Mouse (Mus musculus) spleen, adult 2 months (tissue): Measurements from ENCODE around the gene Atxn7l2. TPM values are rescaled to one million over a fixed set of nuclear protein-coding genes. Genes with fewer than 3 reads are reported as not detected.

Experiments
- DNase-seq, 2 experiments: peaks; one replicate each; pipeline versions ENCODE4 v3.0.0 to v3.0.0-alpha.2; 2012 to 2021; ENCODE audit warnings: low spot score in 2 of 2, low read depth in 1 of 2
- H3K27ac ChIP-seq: fragments of 200-500 bp; 2 replicates; pipeline ENCODE4 v1.5.1; 2012; ENCODE audit warnings: low read length, inconsistent platforms; ENCODE audit not compliant: insufficient read depth
- H3K27me3 ChIP-seq: fragments of 200-500 bp; 2 replicates; pipeline ENCODE4 v1.6.1; 2012; ENCODE audit warnings: mild to moderate bottlenecking, moderate library complexity, low read length, inconsistent platforms; ENCODE audit not compliant: control insufficient read depth, insufficient read depth
- H3K36me3 ChIP-seq: fragments of 200-500 bp; 2 replicates; pipeline ENCODE4 v1.6.1; 2012; ENCODE audit warnings: mild to moderate bottlenecking, low read length, inconsistent platforms; ENCODE audit not compliant: control insufficient read depth, insufficient read depth
- H3K4me1 ChIP-seq: fragments of 200-500 bp; 2 replicates; pipeline ENCODE4 v1.6.1; 2011; ENCODE audit warnings: inconsistent platforms; ENCODE audit not compliant: control insufficient read depth, insufficient read depth, insufficient read length
- H3K4me3 ChIP-seq: fragments of 200-500 bp; 2 replicates; pipeline ENCODE4 v1.5.1; 2011; ENCODE audit warnings: mild to moderate bottlenecking, inconsistent platforms; ENCODE audit not compliant: insufficient read depth, insufficient read length; ENCODE audit errors: extremely low read depth
- CTCF ChIP-seq: fragments of 200-500 bp; IDR thresholded peaks from 2 replicates; pipeline ENCODE4 v1.5.1; 2011; ENCODE audit warnings: mild to moderate bottlenecking, inconsistent platforms; ENCODE audit not compliant: insufficient read depth, insufficient read length, insufficient replicate concordance; ENCODE audit errors: extremely low read depth
- POLR2A ChIP-seq: fragments of 200-500 bp; IDR thresholded peaks from 2 replicates; pipeline ENCODE4 v1.6.1; 2011; ENCODE audit warnings: low read depth, low read length, inconsistent platforms
- WGBS: fragments of 180-500 bp; shearing (Covaris S2); methylation state at CpG from one replicate; pipeline ENCODE4 v1.1.7; 2018; 5-methylcytosine and 5-hydroxymethylcytosine counted together
- polyA plus RNA-seq: library from polyadenylated mRNA; depleted of rRNA; stranded (reverse); fragments of >200 nt; gene quantifications from 2 replicates; pipeline ENCODE4 v1.2.3, GENCODE M21; 2012

The Atxn7l2 gene
- polyA plus RNA-seq, 1 experiment = 8.2 TPM

DNA sequence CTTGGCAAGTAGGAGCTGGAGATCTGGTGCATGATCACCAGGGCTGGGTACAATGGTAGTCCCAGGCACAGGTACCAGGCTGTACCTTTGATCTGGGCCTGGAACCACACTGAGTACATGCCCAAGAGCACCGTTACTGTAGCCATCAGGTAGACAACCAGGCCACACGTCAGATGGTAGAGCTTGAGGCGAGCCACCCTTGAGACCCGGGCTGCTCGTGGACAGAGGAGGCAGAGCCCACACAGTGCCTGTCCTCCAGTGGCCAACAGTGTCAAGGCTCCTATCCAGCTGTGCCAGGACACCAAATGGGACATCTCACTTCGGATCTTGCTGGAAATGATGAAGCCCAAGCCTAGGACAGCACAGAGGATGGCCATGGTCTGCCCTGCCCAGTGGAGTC lies 11.5 kb downstream of the Atxn7l2 start:
- Histone ChIP-seq H3K36me3 (peaks cover 1% of the 10 kb centered on the region; the same call in 1 of the 2 replicates), H3K27me3 (no peaks in the 10 kb centered on the region), H3K27ac (no peak overlapping the region), H3K4me1 (peaks cover 9% of the 10 kb centered on the region; the same call in 1 of the 2 replicates), H3K4me3 (no peak overlapping the region)
- 92% methylated on average over 6 of the region's 6 CpGs for WGBS
- DNase-seq = no peak
- TF ChIP-seq CTCF (no peak), POLR2A (no peak)

DNA sequence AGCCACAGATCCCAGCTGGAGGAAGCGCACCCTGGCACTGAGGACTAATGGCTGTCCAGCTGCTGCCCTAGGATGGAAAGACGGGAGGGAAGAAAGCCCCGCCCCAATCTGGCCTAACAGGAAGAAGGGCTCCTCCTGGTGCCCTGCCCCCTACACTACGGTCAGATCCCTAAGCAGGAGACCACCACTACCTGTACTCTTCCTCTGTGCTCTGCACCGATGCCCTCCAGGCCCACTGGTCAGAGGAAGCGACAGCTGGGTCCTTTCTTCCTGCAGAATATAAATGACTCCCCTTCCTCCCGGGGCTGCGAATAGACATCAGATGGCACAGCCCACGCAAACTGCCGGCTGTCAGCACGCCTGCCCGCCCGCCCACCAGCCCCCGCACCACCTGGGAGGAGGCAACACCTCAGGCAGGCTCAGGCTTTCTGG lies 13.7 kb downstream of the Atxn7l2 start:
- peaks cover 1% of the 10 kb centered on the region; the same call in 1 of the 2 replicates for H3K36me3 ChIP-seq
- 71% methylated on average over 14 of the region's 14 CpGs for WGBS

GRCm38 (mm10) chr3:108195941-108196590 lies 14.7 kb downstream of the Atxn7l2 start:
- Histone ChIP-seq H3K27me3 (no peaks in the 10 kb centered on the region), H3K36me3 (peaks cover 1% of the 10 kb centered on the region; the same call in 1 of the 2 replicates), H3K27ac (no peak overlapping the region), H3K4me3 (no peak overlapping the region), H3K4me1 (peaks cover 5% of the 10 kb centered on the region; the same call in 1 of the 2 replicates)
- WGBS = 89% methylated on average over 7 of the region's 7 CpGs
- no peak for TF ChIP-seq POLR2A
- no peak for TF ChIP-seq CTCF
- DNase-seq = no peak

More for the DNA sequence above, 13.7 kb downstream of the Atxn7l2 start:
- no peak for TF ChIP-seq CTCF
- TF ChIP-seq POLR2A = no peak
- Histone ChIP-seq H3K27ac (no peak overlapping the region), H3K4me1 (peaks cover 9% of the 10 kb centered on the region; the same call in 1 of the 2 replicates), H3K27me3 (no peaks in the 10 kb centered on the region), H3K4me3 (no peak overlapping the region)
- DNase-seq = no peak

DNA sequence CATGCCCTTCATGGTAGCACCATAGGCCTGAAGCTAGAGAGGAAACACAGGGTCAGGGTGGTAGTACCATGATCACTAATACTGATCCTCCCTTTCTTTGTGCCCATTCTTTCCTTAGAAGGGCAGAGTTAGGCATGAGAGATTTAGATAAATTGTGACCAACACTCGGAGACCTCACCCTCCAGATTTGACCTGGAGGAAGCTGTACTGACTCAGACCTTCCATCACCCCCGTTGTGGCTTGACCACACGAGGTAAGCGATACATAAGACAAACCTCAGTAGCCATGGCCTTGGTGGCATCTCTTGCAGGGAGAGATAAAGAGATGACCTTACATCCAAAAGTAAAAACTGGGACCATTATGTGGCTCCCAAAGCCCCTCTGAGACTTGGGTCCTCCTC lies 15.4 kb downstream of the Atxn7l2 start:
- no peak for DNase-seq
- no peak overlapping the region for H3K4me3 ChIP-seq
- peaks cover 5% of the 10 kb centered on the region; the same call in 1 of the 2 replicates for H3K4me1 ChIP-seq
- peaks cover 1% of the 10 kb centered on the region; the same call in 1 of the 2 replicates for H3K36me3 ChIP-seq
- 83% methylated on average over 4 of the region's 4 CpGs for WGBS
- TF ChIP-seq CTCF = no peak
- no peak for TF ChIP-seq POLR2A
- H3K27ac ChIP-seq = no peak overlapping the region
- no peaks in the 10 kb centered on the region for H3K27me3 ChIP-seq

DNA sequence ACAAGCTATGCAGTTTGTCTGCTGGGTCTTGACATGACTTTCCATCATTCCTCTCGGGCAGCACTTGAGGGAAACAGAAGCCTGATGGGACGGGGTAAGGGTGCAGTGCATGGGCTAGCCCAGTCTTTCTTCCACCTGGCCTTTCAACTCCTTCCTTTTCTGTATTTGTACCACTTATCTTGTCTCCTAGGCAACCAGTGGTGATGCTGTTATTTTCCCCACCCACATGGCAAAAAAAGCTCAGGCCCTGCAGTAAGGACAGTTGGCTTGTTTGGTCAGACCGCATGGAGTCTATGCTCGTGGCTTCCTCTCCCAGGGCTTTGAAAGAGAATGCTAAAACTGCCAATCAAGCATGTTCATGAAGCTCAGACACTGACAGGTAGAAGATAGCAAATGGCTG lies 17.0 kb downstream of the Atxn7l2 start:
- TF ChIP-seq POLR2A (no peak), CTCF (no peak)
- H3K36me3 ChIP-seq = peaks cover 1% of the 10 kb centered on the region; the same call in 1 of the 2 replicates
- WGBS = 83% methylated on average over 4 of the region's 4 CpGs
- H3K27ac ChIP-seq = no peak overlapping the region
- H3K4me3 ChIP-seq = no peak overlapping the region
- H3K4me1 ChIP-seq = no peaks in the 10 kb centered on the region
- H3K27me3 ChIP-seq = no peaks in the 10 kb centered on the region
- no peak for DNase-seq

DNA sequence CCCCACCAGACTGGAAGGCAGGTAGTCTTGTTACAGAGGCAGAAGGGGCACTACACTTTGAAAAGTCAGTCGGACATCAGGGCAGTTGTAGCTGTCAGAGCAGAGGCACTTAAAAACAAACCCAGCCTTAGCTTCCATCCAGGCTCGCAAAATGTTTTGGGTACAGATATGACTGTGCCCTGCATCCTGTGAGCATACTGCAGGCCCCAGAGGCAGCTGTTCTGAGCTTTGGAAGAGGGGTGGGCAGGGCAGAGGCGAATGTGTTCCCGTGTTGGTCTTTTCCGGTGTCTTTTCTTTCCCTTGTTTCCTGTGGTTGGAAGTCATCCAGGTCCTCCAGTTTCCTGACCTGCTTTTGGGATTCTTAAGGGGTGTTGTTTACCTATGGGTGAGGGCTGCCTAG lies 20.8 kb downstream of the Atxn7l2 start:
- peaks cover 5% of the 10 kb centered on the region for H3K27me3 ChIP-seq
- WGBS = 76% methylated on average over 5 of the region's 5 CpGs
- H3K4me3 ChIP-seq = no peak overlapping the region
- H3K27ac ChIP-seq = no peak overlapping the region
- TF ChIP-seq POLR2A = no peak
- no peak for TF ChIP-seq CTCF
- no peak for DNase-seq
- H3K36me3 ChIP-seq = no peaks in the 10 kb centered on the region
- H3K4me1 ChIP-seq = peaks cover 7% of the 10 kb centered on the region
